Mouse (Mus musculus) midbrain, postnatal 0 days (tissue): ENCODE data around the gene Vegfc. TPM values are rescaled to one million over a fixed set of nuclear protein-coding genes. Genes with fewer than 3 reads are reported as not detected.

Experiments
- ATAC-seq: fragments of 200-750 bp; cut with Nextera tagmentation; 2 replicates; pipeline ENCODE4 v1.8.0; 2017; ENCODE audit warnings: moderate number of reproducible peaks, mild to moderate bottlenecking, moderate TSS enrichment, moderate library complexity; ENCODE audit not compliant: low FRiP score
- DNase-seq: peaks from one replicate; pipeline ENCODE4 v3.0.0-alpha.2; 2015; ENCODE audit warnings: low spot score
- H3K27ac ChIP-seq: fragments of 300-500 bp; sonication (generic); 2 replicates; pipeline ENCODE4 v1.5.1; 2014; ENCODE audit warnings: low read depth, mild to moderate bottlenecking, low read length, mixed read lengths
- H3K27me3 ChIP-seq: fragments of 300-500 bp; sonication (generic); 2 replicates; pipeline ENCODE4 v1.6.1; 2014; ENCODE audit warnings: low read length, control low read depth, mixed read lengths; ENCODE audit not compliant: insufficient read depth
- H3K36me3 ChIP-seq: fragments of 300-500 bp; sonication (generic); 2 replicates; pipeline ENCODE4 v1.6.1; 2014; ENCODE audit warnings: low read length, control low read depth, mixed read lengths; ENCODE audit not compliant: insufficient read depth
- H3K4me1 ChIP-seq: fragments of 300-500 bp; sonication (generic); 2 replicates; pipeline ENCODE4 v1.6.1; 2014; ENCODE audit warnings: mild to moderate bottlenecking, control low read depth, antibody characterized with exemption, low read length, mixed read lengths; ENCODE audit not compliant: insufficient read depth
- H3K4me2 ChIP-seq: fragments of 300-500 bp; sonication (generic); 2 replicates; pipeline ENCODE4 v1.6.1; 2014; ENCODE audit warnings: low read depth, mild to moderate bottlenecking, low read length, mixed read lengths; ENCODE audit not compliant: poor library complexity, severe bottlenecking
- H3K4me3 ChIP-seq: fragments of 300-500 bp; sonication (generic); 2 replicates; pipeline ENCODE4 v1.5.1; 2014; ENCODE audit warnings: low read depth, mild to moderate bottlenecking, low read length, moderate library complexity
- H3K9ac ChIP-seq: fragments of 300-500 bp; sonication (generic); replicated peaks from 2 replicates; pipeline ENCODE4 v1.6.1; 2014; ENCODE audit warnings: mild to moderate bottlenecking, low read length, moderate library complexity, mixed read lengths; ENCODE audit not compliant: poor library complexity, severe bottlenecking
- H3K9me3 ChIP-seq: fragments of 300-500 bp; sonication (generic); 2 replicates; pipeline ENCODE4 v1.6.1; 2016; ENCODE audit warnings: low read length, control low read depth
- CTCF ChIP-seq: IDR thresholded peaks from 2 replicates; pipeline ENCODE4 v1.5.1; 2016; ENCODE audit warnings: antibody characterized with exemption, mild to moderate bottlenecking
- WGBS: fragments of 180-500 bp; shearing (Covaris S2); extraction: QIAGEN DNeasy Blood & Tissue Kit; methylation state at CpG from one replicate; pipeline ENCODE4 v1.1.7; 2014; 5-methylcytosine and 5-hydroxymethylcytosine counted together
- polyA plus RNA-seq: library from polyadenylated mRNA; unstranded; fragments of >200 nt; fragmentation: Nextera tagmentation; extraction: Ambion mirVana; gene quantifications from 2 replicates; pipeline ENCODE4 v1.2.1, GENCODE M21; 2015
- total RNA-seq: library from RNA; depleted of rRNA; stranded (reverse); fragments of >200 nt; gene quantifications from 2 replicates; pipeline ENCODE4 v1.2.3, GENCODE M21; 2014

Gene Vegfc
- total and polyA plus RNA-seq, 2 experiments from 2014 or later, result 3.3 to 8.2 TPM

GRCm38 (mm10) chr8:54076301-54076700 is 1.1 kb upstream of the Vegfc start:
- DNase-seq (no peak), ATAC-seq (no peak)
- Histone ChIP-seq H3K9me3 (no peaks in the 10 kb centered on the region), H3K4me2 (peak overlapping the region; percentile 89), H3K27me3 (no peaks in the 10 kb centered on the region), H3K4me1 (no peaks in the 10 kb centered on the region), H3K36me3 (no peaks in the 10 kb centered on the region), H3K27ac (no peak overlapping the region), H3K9ac (no peak overlapping the region), H3K4me3 (no peak overlapping the region)
- no peak for TF ChIP-seq CTCF
- WGBS, result 67% methylated on average over 1 of the region's 1 CpGs

- peak; percentile 75 for DNase-seq
- H3K27ac ChIP-seq, result peak overlapping the region; percentile 57; the same call in 1 of the 2 replicates
- H3K4me3 ChIP-seq, result peak overlapping the region; percentile 81
- H3K4me2 ChIP-seq, result peak overlapping the region; percentile 89
- no peaks in the 10 kb centered on the region for H3K9me3 ChIP-seq
- H3K36me3 ChIP-seq, result no peaks in the 10 kb centered on the region
- H3K9ac ChIP-seq, result peak overlapping the region; percentile 64
- peak; percentile 57 for TF ChIP-seq CTCF
- WGBS, result 1% methylated on average over 14 of the region's 28 CpGs
- H3K27me3 ChIP-seq, result no peaks in the 10 kb centered on the region
- peak; percentile 91 for ATAC-seq
- no peaks in the 10 kb centered on the region for H3K4me1 ChIP-seq
Measured at GRCm38 (mm10) chr8:54076791-54077270, 575 bp upstream of the Vegfc start.

- DNase-seq, result peak; percentile 17
- Histone ChIP-seq H3K27ac (no peak overlapping the region), H3K4me1 (no peaks in the 10 kb centered on the region), H3K9me3 (no peaks in the 10 kb centered on the region), H3K4me2 (peak overlapping the region; percentile 89), H3K9ac (peak overlapping the region; percentile 64; the same call in 1 of the 2 replicates), H3K27me3 (no peaks in the 10 kb centered on the region), H3K4me3 (peak overlapping the region; percentile 81), H3K36me3 (no peaks in the 10 kb centered on the region)
- ATAC-seq, result no peak
- no peak for TF ChIP-seq CTCF
- 0% methylated on average over 1 of the region's 1 CpGs for WGBS
Measured at GRCm38 (mm10) chr8:54078121-54078440, 675 bp downstream of the Vegfc start.

GRCm38 (mm10) chr8:54079001-54079400 is 1.6 kb downstream of the Vegfc start:
- no peak for ATAC-seq
- H3K4me1 ChIP-seq, result no peaks in the 10 kb centered on the region
- TF ChIP-seq CTCF, result no peak
- H3K9ac ChIP-seq, result no peak overlapping the region
- 62% methylated on average over 11 of the region's 11 CpGs for WGBS
- no peaks in the 10 kb centered on the region for H3K36me3 ChIP-seq
- no peak overlapping the region for H3K27ac ChIP-seq
- H3K9me3 ChIP-seq, result no peaks in the 10 kb centered on the region
- peak overlapping the region; percentile 15; the same call in 1 of the 2 replicates for H3K4me2 ChIP-seq
- DNase-seq, result no peak
- no peak overlapping the region for H3K4me3 ChIP-seq
- no peaks in the 10 kb centered on the region for H3K27me3 ChIP-seq

DNA sequence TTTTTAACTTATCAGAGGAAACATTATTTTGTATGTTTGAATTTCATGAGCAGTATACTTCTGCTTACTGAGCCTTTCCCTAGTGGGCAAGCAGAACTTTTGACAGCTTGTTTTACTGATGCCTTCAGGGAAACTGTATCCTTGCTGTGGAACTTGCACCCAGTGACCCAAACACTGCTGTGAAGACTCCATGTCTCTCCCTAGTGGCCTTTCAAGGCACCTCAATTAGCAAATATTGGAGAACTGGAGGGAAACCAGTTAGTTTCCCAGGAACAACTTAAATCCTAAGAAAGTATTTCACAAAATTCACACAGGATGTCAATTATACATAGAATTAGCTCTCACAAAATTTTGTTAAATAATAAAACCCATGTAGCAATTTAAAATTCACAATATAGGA is 2.2 kb downstream of the Vegfc start:
- Histone ChIP-seq H3K4me2 (no peak overlapping the region), H3K36me3 (no peaks in the 10 kb centered on the region), H3K27me3 (no peaks in the 10 kb centered on the region), H3K4me3 (no peak overlapping the region), H3K27ac (no peak overlapping the region), H3K4me1 (no peaks in the 10 kb centered on the region), H3K9ac (no peak overlapping the region), H3K9me3 (no peaks in the 10 kb centered on the region)
- TF ChIP-seq CTCF, result peak; percentile 58
- no peak for ATAC-seq
- peak; percentile 9 for DNase-seq

DNA sequence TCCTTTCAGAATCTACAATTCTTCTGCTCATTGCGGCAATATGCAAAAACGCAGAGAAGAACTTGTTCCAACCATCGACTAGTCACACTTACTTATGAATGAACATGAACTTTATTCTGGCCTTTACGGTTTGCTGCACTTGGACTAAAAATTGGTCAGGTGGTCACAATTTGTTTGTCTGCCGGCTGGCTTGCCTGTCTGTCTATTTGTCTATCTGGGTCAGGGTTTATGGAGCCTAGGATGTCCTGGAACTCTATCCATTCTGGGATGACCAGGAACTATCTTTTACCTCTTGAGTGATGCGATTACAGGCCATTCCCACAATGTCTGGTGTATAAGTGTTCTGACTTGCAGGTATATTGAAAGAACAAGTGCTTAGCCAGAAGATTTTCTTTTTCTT is 8.5 kb downstream of the Vegfc start:
- Histone ChIP-seq H3K27me3 (no peaks in the 10 kb centered on the region), H3K36me3 (no peaks in the 10 kb centered on the region), H3K4me2 (no peak overlapping the region), H3K9me3 (no peaks in the 10 kb centered on the region), H3K4me3 (no peak overlapping the region), H3K9ac (no peak overlapping the region), H3K4me1 (no peaks in the 10 kb centered on the region), H3K27ac (no peak overlapping the region)
- ATAC-seq, result no peak
- no peak for TF ChIP-seq CTCF
- DNase-seq, result no peak
- WGBS, result 92% methylated on average over 6 of the region's 6 CpGs
